Mouse (Mus musculus) heart, postnatal 14 days (tissue): Measurements from ENCODE around the gene Defa37. TPM values are rescaled to one million over a fixed set of nuclear protein-coding genes. Genes with fewer than 3 reads are reported as not detected.
"Not testable (repeated sequence)": the region's sequence is repeated elsewhere in the genome, so short reads cannot be mapped to it uniquely, and the experiment has no call there.

ENCODE experiments used
- DNase-seq, 2 experiments: peaks; one replicate each; pipeline ENCODE4 v3.0.0; 2021 to 2022
- intact Hi-C: fragments of 180-260 bp; cut with DNase I; formaldehyde crosslinking; loops from one replicate; pipeline ENCODE4 v1.15.1; 2025
- long read RNA-seq, 2 experiments: library from polyadenylated mRNA; stranded (forward); transcript quantifications; one replicate each; pipeline ENCODE4 v2.0.0; 2021
- total RNA-seq, 2 experiments: library from RNA; stranded (reverse); gene quantifications; 2 replicates each; pipeline ENCODE4 v1.2.3; 2021

Defa37 gene
- not detected for total RNA-seq
- long read RNA-seq, experiment 1: 0 reads
- long read RNA-seq, experiment 2: 0 reads

DNA sequence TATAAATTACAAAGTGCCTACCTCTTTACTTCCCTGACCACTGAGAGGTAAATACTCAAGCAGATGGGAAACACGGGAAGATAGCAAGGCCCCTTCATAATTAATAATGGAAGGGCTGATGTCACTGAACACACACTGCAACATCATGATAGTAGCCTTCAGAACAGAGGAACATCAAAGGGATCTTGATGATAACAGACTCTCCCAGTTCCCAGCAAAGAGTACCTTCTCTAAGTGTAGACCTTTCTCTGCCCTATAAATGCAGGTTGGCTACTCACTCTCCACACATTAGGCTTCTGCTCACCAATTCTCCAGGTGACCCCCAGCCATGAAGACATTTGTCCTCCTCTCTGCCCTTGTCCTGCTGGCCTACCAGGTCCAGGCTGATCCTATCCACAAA lies at the start of gene Defa37:
TSS of gene Defa37 (plus strand) at position 301 of the 400 bp plus-strand sequence.
- intact Hi-C loops, DNase-seq: not testable (repeated sequence)

DNA sequence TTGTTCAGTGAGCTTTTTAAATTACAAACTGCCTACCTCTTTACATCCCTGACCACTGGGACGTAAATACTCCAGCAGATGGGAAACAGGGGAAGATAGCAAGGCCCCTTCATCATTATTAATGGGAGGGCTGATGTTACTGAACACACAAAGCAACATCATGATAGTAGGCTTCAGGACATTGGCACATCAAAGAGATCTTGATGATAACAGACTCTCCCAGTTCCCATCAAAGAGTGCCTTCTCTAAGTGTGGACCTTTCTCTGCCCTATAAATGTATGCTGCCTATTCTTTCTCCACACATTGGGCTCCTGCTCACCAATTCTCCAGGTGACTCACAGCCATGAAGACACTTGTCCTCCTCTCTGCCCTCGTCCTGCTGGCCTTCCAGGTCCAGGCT lies 36.5 kb upstream of the Defa37 start, which contains the start of gene Defa32:
TSS of gene Defa32 (plus strand) at position 301 of the 400 bp plus-strand sequence.
- intact Hi-C loops, DNase-seq: not testable (repeated sequence)

DNA sequence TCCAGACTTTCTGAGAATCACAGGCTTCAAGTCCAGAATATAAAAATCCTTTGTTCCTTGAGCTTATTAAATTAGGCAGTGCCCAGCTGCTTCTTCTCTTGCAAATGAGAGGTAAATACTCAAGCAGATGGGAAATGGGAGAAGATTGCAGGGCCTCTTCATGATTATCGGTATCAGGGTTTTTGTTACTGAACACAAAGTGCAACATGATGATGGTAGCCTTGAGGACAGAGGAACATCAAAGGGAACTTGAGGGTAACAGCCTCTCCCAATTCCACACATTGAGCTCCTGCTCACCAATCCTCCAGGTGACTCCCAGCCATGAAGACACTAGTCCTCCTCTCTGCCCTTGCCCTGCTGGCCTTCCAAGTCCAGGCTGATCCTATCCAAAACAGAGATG lies 17.5 kb downstream of the Defa37 start, which contains the start of gene Defa28:
TSS of gene Defa28 (plus strand) at position 301 of the 400 bp plus-strand sequence.
- DNase-seq, intact Hi-C loops: not testable (repeated sequence)

DNA sequence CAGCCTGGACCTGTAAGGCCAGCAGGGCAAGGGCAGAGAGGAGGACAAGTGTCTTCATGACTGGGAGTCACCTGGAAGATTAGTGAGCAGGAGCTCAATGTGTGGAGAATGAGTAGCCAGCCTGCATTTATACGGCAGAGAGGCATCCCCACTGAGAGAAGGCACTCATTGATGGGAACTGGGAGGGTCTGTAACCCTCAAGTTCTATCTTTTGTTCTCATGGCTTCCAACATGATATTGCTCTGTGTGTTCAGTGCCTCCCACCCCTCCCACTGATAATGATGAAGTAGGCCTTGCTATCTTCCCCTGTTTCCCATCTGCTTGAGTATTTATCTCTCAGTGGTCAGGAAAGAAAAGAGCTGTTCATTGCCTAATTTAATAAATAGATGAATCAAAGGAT lies 29.2 kb downstream of the Defa37 start, which contains the start of gene Gm7861:
TSS of gene Gm7861 (minus strand) at position 101 of the 400 bp plus-strand sequence.
- DNase-seq, intact Hi-C loops: not testable (repeated sequence)

Other genes starting within 250 kb of the Defa37 start
- not detected for gene Defa27, start 249.8 kb upstream of the Defa37 start, total RNA-seq
- not detected for gene Defa29, start 238.4 kb upstream of the Defa37 start, total RNA-seq
- not detected for gene Defa2, start 186.9 kb upstream of the Defa37 start, total RNA-seq
- not detected for gene Defa33, start 173.6 kb upstream of the Defa37 start, total RNA-seq
- not detected for gene Defa36, start 138.0 kb upstream of the Defa37 start, total RNA-seq
- gene Gm7849, start 108.8 kb upstream of the Defa37 start, total RNA-seq: not detected
- not detected for gene Defa20, start 56.1 kb upstream of the Defa37 start, total RNA-seq
- gene Defa32, start 36.4 kb upstream of the Defa37 start, total RNA-seq: not detected
- gene Defa28, start 17.6 kb downstream of the Defa37 start, total RNA-seq: not detected
- gene Gm7861, start 29.1 kb downstream of the Defa37 start, total RNA-seq: not detected
- not detected for gene Defa26, start 52.8 kb downstream of the Defa37 start, total RNA-seq
- not detected for gene Defa17, start 90.4 kb downstream of the Defa37 start, total RNA-seq
- gene Defa34, start 100.4 kb downstream of the Defa37 start, total RNA-seq: not detected
- not detected for gene AY761184, start 138.3 kb downstream of the Defa37 start, total RNA-seq
- gene Defa24, start 169.1 kb downstream of the Defa37 start, total RNA-seq: not detected